Mouse (Mus musculus) lung, postnatal 36 days (tissue): ENCODE measurements around the gene Ankrd13c.
"Not testable (repeated sequence)": the region's sequence is repeated elsewhere in the genome, so short reads cannot be mapped to it uniquely, and the experiment has no call there.

Experiments used
- DNase-seq: peaks from one replicate; pipeline ENCODE4 v3.0.0; 2022; ENCODE audit warnings: mixed read lengths

Gene Ankrd13c

GRCm38 (mm10) chr3:157946843-157947358, at the start of gene Ankrd13c:
Gene Ankrd13c, plus strand, starts transcription at chr3:157947239.
- peak; percentile 95 for DNase-seq

- DNase-seq = no peak
Observed at GRCm38 (mm10) chr3:157897645-157898044, 49.4 kb upstream of the Ankrd13c start.

- no peak for DNase-seq
Observed at GRCm38 (mm10) chr3:157899986-157900385, 47.1 kb upstream of the Ankrd13c start.

- DNase-seq = no peak
Observed at GRCm38 (mm10) chr3:157901721-157902120, 45.3 kb upstream of the Ankrd13c start.

- DNase-seq = peak; percentile 7
Observed at GRCm38 (mm10) chr3:157908166-157908565, 38.9 kb upstream of the Ankrd13c start.

- no peak for DNase-seq
Observed at GRCm38 (mm10) chr3:157910262-157910661, 36.8 kb upstream of the Ankrd13c start.

GRCm38 (mm10) chr3:157912155-157912554, 34.9 kb upstream of the Ankrd13c start:
- no peak for DNase-seq

- DNase-seq = no peak
Observed at GRCm38 (mm10) chr3:157916336-157916735, 30.7 kb upstream of the Ankrd13c start.

- DNase-seq = no peak
Observed at GRCm38 (mm10) chr3:157921376-157921775, 25.7 kb upstream of the Ankrd13c start.

GRCm38 (mm10) chr3:157923268-157923835, 23.7 kb upstream of the Ankrd13c start:
- no peak for DNase-seq

- peak; percentile 95 for DNase-seq
Observed at GRCm38 (mm10) chr3:157924692-157925328, 22.2 kb upstream of the Ankrd13c start, which contains the start of gene Cth. Gene Cth, minus strand, starts transcription at chr3:157925077.

- DNase-seq = no peak
Observed at GRCm38 (mm10) chr3:157925706-157926510, 21.1 kb upstream of the Ankrd13c start.

GRCm38 (mm10) chr3:157926761-157927160, 20.3 kb upstream of the Ankrd13c start:
- no peak for DNase-seq

GRCm38 (mm10) chr3:157928731-157929130, 18.3 kb upstream of the Ankrd13c start:
- DNase-seq = no peak

- peak; percentile 46 for DNase-seq
Observed at GRCm38 (mm10) chr3:157929417-157929816, 17.6 kb upstream of the Ankrd13c start.

- no peak for DNase-seq
Observed at GRCm38 (mm10) chr3:157931592-157931991, 15.4 kb upstream of the Ankrd13c start.

- DNase-seq = no peak
Observed at GRCm38 (mm10) chr3:157932074-157932473, 15.0 kb upstream of the Ankrd13c start.

- not testable (repeated sequence) for DNase-seq
Observed at GRCm38 (mm10) chr3:157933223-157933622, 13.8 kb upstream of the Ankrd13c start.

GRCm38 (mm10) chr3:157934301-157934823, 12.7 kb upstream of the Ankrd13c start:
- DNase-seq = no peak

- DNase-seq = no peak
Observed at GRCm38 (mm10) chr3:157938585-157938984, 8.5 kb upstream of the Ankrd13c start.

- peak; percentile 6 for DNase-seq
Observed at GRCm38 (mm10) chr3:157947383-157948280, 593 bp downstream of the Ankrd13c start.

- no peak for DNase-seq
Observed at GRCm38 (mm10) chr3:157952716-157953115, 5.7 kb downstream of the Ankrd13c start.
